Mouse (Mus musculus): ENCODE data around the gene Gzf1. TPM values are rescaled to one million over a fixed set of nuclear protein-coding genes. Genes with fewer than 3 reads are reported as not detected.

Gzf1 gene
- polyA plus RNA-seq, 1 experiment from 2014 or later, result 13.1 TPM

- no peak for ATAC-seq (ENCODE audit: extremely low read depth, insufficient number of reproducible peaks, low FRiP score, low TSS enrichment)
- WGBS, result 73% methylated on average over 15 of the region's 15 CpGs
These were observed 25.8 kb downstream of the Gzf1 start for GRCm38 (mm10) chr2:148706409-148707201.

GRCm38 (mm10) chr2:148707202-148707530, 26.3 kb downstream of the Gzf1 start:
- Histone ChIP-seq H3K36me3 (peaks cover 47% of the 10 kb centered on the region), H3K27ac (replicated peaks) (no peak overlapping the region), H3K4me3 (no peak overlapping the region), H3K4me2 (no peak overlapping the region), H3K27me3 (replicated peaks) (no peaks in the 10 kb centered on the region), H3K9ac (no peak overlapping the region), H3K9me3 (no peaks in the 10 kb centered on the region), H3K4me1 (no peaks in the 10 kb centered on the region)
- ATAC-seq (ENCODE audit: extremely low read depth, insufficient number of reproducible peaks, low FRiP score, low TSS enrichment), result no peak
- 77% methylated on average over 6 of the region's 6 CpGs for WGBS

More at GRCm38 (mm10) chr2:148706409-148707201, 25.8 kb downstream of the Gzf1 start:
- Histone ChIP-seq H3K4me1 (no peaks in the 10 kb centered on the region), H3K9me3 (no peaks in the 10 kb centered on the region), H3K4me2 (no peak overlapping the region), H3K9ac (no peak overlapping the region), H3K27ac (replicated peaks) (no peak overlapping the region), H3K4me3 (no peak overlapping the region), H3K36me3 (peaks cover 41% of the 10 kb centered on the region), H3K27me3 (replicated peaks) (no peaks in the 10 kb centered on the region)

GRCm38 (mm10) chr2:148712326-148712725, 31.5 kb downstream of the Gzf1 start:
- Histone ChIP-seq H3K36me3 (peaks cover 27% of the 10 kb centered on the region), H3K4me3 (no peak overlapping the region), H3K4me1 (peaks cover 6% of the 10 kb centered on the region), H3K27me3 (replicated peaks) (no peaks in the 10 kb centered on the region), H3K9me3 (no peaks in the 10 kb centered on the region), H3K4me2 (no peak overlapping the region), H3K9ac (no peak overlapping the region), H3K27ac (replicated peaks) (no peak overlapping the region)
- ATAC-seq (ENCODE audit: extremely low read depth, insufficient number of reproducible peaks, low FRiP score, low TSS enrichment), result no peak
- 79% methylated on average over 3 of the region's 3 CpGs for WGBS

GRCm38 (mm10) chr2:148717072-148717471, 36.2 kb downstream of the Gzf1 start:
- Histone ChIP-seq H3K9me3 (no peaks in the 10 kb centered on the region), H3K36me3 (peaks cover 3% of the 10 kb centered on the region; the same call in 1 of the 2 replicates), H3K27ac (replicated peaks) (peak overlapping the region; percentile 65), H3K4me1 (peaks cover 20% of the 10 kb centered on the region), H3K4me2 (no peak overlapping the region; the same call in 1 of the 2 replicates), H3K4me3 (no peak overlapping the region), H3K9ac (0 out of 2 replicates have a peak overlapping the region, but pooled peaks have one; percentile 24), H3K27me3 (replicated peaks) (no peaks in the 10 kb centered on the region)
- no peak for ATAC-seq (ENCODE audit: extremely low read depth, insufficient number of reproducible peaks, low FRiP score, low TSS enrichment)
- WGBS, result 40% methylated on average over 2 of the region's 2 CpGs

- 0 out of 2 replicates have a peak overlapping the region, but pooled peaks have one; percentile 3 for H3K27ac ChIP-seq (replicated peaks)
- peaks cover 20% of the 10 kb centered on the region for H3K4me1 ChIP-seq
- no peaks in the 10 kb centered on the region for H3K36me3 ChIP-seq
- no peak overlapping the region for H3K9ac ChIP-seq
- no peaks in the 10 kb centered on the region for H3K27me3 ChIP-seq (replicated peaks)
- ATAC-seq (ENCODE audit: extremely low read depth, insufficient number of reproducible peaks, low FRiP score, low TSS enrichment), result no peak
- H3K4me3 ChIP-seq, result no peak overlapping the region
- H3K4me2 ChIP-seq, result no peak overlapping the region
- no peaks in the 10 kb centered on the region for H3K9me3 ChIP-seq
- WGBS, result 67% methylated on average over 2 of the region's 2 CpGs
These were observed 38.6 kb downstream of the Gzf1 start for GRCm38 (mm10) chr2:148719271-148719995.

- Histone ChIP-seq H3K27ac (replicated peaks) (0 out of 2 replicates have a peak overlapping the region, but pooled peaks have one; percentile 5), H3K9ac (peak overlapping the region; percentile 90)
These were observed 50.9 kb downstream of the Gzf1 start for GRCm38 (mm10) chr2:148731614-148732326.

GRCm38 (mm10) chr2:148732327-148733000, 51.6 kb downstream of the Gzf1 start, which contains the start of gene Napb:
TSS of gene Napb (minus strand) at chr2:148732467.
- Histone ChIP-seq H3K4me1 (peaks cover 14% of the 10 kb centered on the region), H3K9ac (peak within 1 kb of the TSS; percentile 90), H3K36me3 (no peaks in the 10 kb centered on the region), H3K9me3 (peaks cover 8% of the 10 kb centered on the region; the same call in 1 of the 2 replicates), H3K27me3 (replicated peaks) (no peaks in the 10 kb centered on the region), H3K4me2 (peak within 1 kb of the TSS; percentile 95), H3K4me3 (peak within 1 kb of the TSS; percentile 81), H3K27ac (replicated peaks) (0 out of 2 replicates have a peak within 1 kb of the TSS, but pooled peaks have one; percentile 5)
- peak; percentile 95 for ATAC-seq (ENCODE audit: extremely low read depth, insufficient number of reproducible peaks, low FRiP score, low TSS enrichment)
- 3% methylated on average over 18 of the region's 18 CpGs for WGBS

More at GRCm38 (mm10) chr2:148731614-148732326, 50.9 kb downstream of the Gzf1 start:
- Histone ChIP-seq H3K4me3 (peak overlapping the region; percentile 81), H3K36me3 (no peaks in the 10 kb centered on the region), H3K9me3 (peaks cover 8% of the 10 kb centered on the region; the same call in 1 of the 2 replicates), H3K4me2 (peak overlapping the region; percentile 95), H3K27me3 (replicated peaks) (no peaks in the 10 kb centered on the region), H3K4me1 (peaks cover 14% of the 10 kb centered on the region)
- 2% methylated on average over 35 of the region's 35 CpGs for WGBS
- peak; percentile 49 for ATAC-seq (ENCODE audit: extremely low read depth, insufficient number of reproducible peaks, low FRiP score, low TSS enrichment)

Other genes with a start within 250 kb of the Gzf1 start
- 24.4 and 25.3 TPM in 2 replicates for gene Cd93, start 237.5 kb upstream of the Gzf1 start, polyA plus RNA-seq (2015; fragmentation: Nextera tagmentation; extraction: Ambion mirVana)
- gene Nxt1, start 8.4 kb upstream of the Gzf1 start, polyA plus RNA-seq (2015; fragmentation: Nextera tagmentation; extraction: Ambion mirVana), result 50.4 and 55.5 TPM in 2 replicates
- 2.2 and 2.4 TPM in 2 replicates for gene Napb, start 51.4 kb downstream of the Gzf1 start, polyA plus RNA-seq (2015; fragmentation: Nextera tagmentation; extraction: Ambion mirVana)
- not detected in 2 replicates for gene Cstl1, start 69.3 kb downstream of the Gzf1 start, polyA plus RNA-seq (2015; fragmentation: Nextera tagmentation; extraction: Ambion mirVana)
- gene Cst11, start 90.5 kb downstream of the Gzf1 start, polyA plus RNA-seq (2015; fragmentation: Nextera tagmentation; extraction: Ambion mirVana), result not detected in 2 replicates
- not detected in 2 replicates for gene 8030411F24Rik, start 101.0 kb downstream of the Gzf1 start, polyA plus RNA-seq (2015; fragmentation: Nextera tagmentation; extraction: Ambion mirVana)
- not detected in 2 replicates for gene Cst12, start 108.3 kb downstream of the Gzf1 start, polyA plus RNA-seq (2015; fragmentation: Nextera tagmentation; extraction: Ambion mirVana)
- not detected in 2 replicates for gene Cst8, start 117.8 kb downstream of the Gzf1 start, polyA plus RNA-seq (2015; fragmentation: Nextera tagmentation; extraction: Ambion mirVana)
- gene Cst13, start 139.1 kb downstream of the Gzf1 start, polyA plus RNA-seq (2015; fragmentation: Nextera tagmentation; extraction: Ambion mirVana), result not detected in 2 replicates
- 3.3 and 3.9 TPM in 2 replicates for gene Cst9, start 154.1 kb downstream of the Gzf1 start, polyA plus RNA-seq (2015; fragmentation: Nextera tagmentation; extraction: Ambion mirVana)
- gene 9230104L09Rik, start 184.0 kb downstream of the Gzf1 start, polyA plus RNA-seq (2015; fragmentation: Nextera tagmentation; extraction: Ambion mirVana), result 0.71 TPM in 1 of 2 replicates, not detected in the other
- 753 and 907 TPM in 2 replicates for gene Cst3, start 194.7 kb downstream of the Gzf1 start, polyA plus RNA-seq (2015; fragmentation: Nextera tagmentation; extraction: Ambion mirVana)